ENCODE assay signal across 7 mouse cellular contexts in the genomic region with DNA sequence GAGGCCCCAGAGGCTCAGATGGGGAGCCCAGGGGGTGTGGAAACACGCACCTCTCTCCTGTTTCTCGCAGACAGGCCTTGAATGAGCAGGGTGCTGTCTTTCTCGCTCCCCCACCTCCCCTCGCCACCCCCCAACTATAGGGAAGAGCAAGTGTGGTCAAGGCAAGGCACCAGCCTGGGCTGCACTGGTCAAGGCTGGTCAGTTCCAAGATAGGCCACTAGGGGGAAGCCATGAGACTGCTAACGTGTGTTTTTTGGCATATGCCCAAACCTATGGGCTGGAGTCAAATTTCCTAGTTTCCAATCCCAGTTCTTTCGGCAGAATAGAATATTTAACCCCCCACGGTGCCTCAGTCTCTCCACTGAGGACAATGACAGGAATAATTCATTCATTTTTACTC. TPM values are rescaled to one million over a fixed set of nuclear protein-coding genes. Genes with fewer than 3 reads are reported as not detected.
DNase-seq lines count a peak whose midpoint lies in the region; ATAC-seq lines count a peak whose summit lies in the region.

No protein-coding gene starts in this region.

- intact Hi-C loops in left cerebral cortex, postnatal 10 days (cut with DNase I), result no loop called here

- H3K27ac ChIP-seq in intestine, embryonic 15.5 days, result no peak overlapping the region
- H3K27ac ChIP-seq in midbrain, embryonic 12.5 days (replicated peaks), result no peak overlapping the region

- 8% methylated on average over 7 of the region's 7 CpGs for WGBS in intestine, embryonic 15.5 days
- 4% methylated on average over 7 of the region's 7 CpGs for WGBS in midbrain, embryonic 12.5 days

- peak; percentile 47 for ATAC-seq in intestine, embryonic 15.5 days
- ATAC-seq in midbrain, embryonic 12.5 days (ENCODE audit: low FRiP score, low read depth), result peak; percentile 41; the same call in 1 of the 2 replicates

- H3K9me3 ChIP-seq in intestine, embryonic 15.5 days, result no peaks in the 10 kb centered on the region
- H3K9me3 ChIP-seq in midbrain, embryonic 12.5 days, result no peaks in the 10 kb centered on the region

- H3K4me2 ChIP-seq in intestine, embryonic 15.5 days (replicated peaks), result no peak overlapping the region
- no peak overlapping the region for H3K4me2 ChIP-seq in midbrain, embryonic 12.5 days (replicated peaks)

- no peak overlapping the region for H3K4me3 ChIP-seq in intestine, embryonic 15.5 days (replicated peaks)
- H3K4me3 ChIP-seq in midbrain, embryonic 12.5 days, result no peak overlapping the region

- no peaks in the 10 kb centered on the region for H3K36me3 ChIP-seq in intestine, embryonic 15.5 days
- H3K36me3 ChIP-seq in midbrain, embryonic 12.5 days, result no peaks in the 10 kb centered on the region

- no peaks in the 10 kb centered on the region for H3K27me3 ChIP-seq in intestine, embryonic 15.5 days (replicated peaks)
- H3K27me3 ChIP-seq in midbrain, embryonic 12.5 days, result no peaks in the 10 kb centered on the region

- peak; percentile 14 for DNase-seq in T-cell, adult 2 months (ENCODE audit: low spot score)
- peak; percentile 29 for DNase-seq in c-Kit-positive CD71-positive TER-119-positive erythroid progenitor cells, embryonic 14.5 days (ENCODE audit: low spot score)
- peak; percentile 11 to 45 for DNase-seq in frontal cortex, postnatal 10 days (ENCODE audit: low spot score in 2 of 2)
- DNase-seq in left cerebral cortex, postnatal 10 days (ENCODE audit: extremely low spot score in 1 of 2, low spot score in 2 of 2), result peak; percentile 36 to 75
- DNase-seq in spleen, postnatal 10 days (ENCODE audit: low spot score in 2 of 2), result peak; percentile 48 to 76

- no peaks in the 10 kb centered on the region for H3K4me1 ChIP-seq in intestine, embryonic 15.5 days (replicated peaks)
- H3K4me1 ChIP-seq in midbrain, embryonic 12.5 days, result no peaks in the 10 kb centered on the region

- no peak overlapping the region for H3K9ac ChIP-seq in intestine, embryonic 15.5 days
- no peak overlapping the region for H3K9ac ChIP-seq in midbrain, embryonic 12.5 days (replicated peaks)

RNA-seq across cellular contexts. Expression of gene Bpifa2, which starts 12.3 kb away (rescaled TPM):
- not detected in 2 replicates for polyA plus RNA-seq in intestine, embryonic 15.5 days (2015; fragmentation: Nextera tagmentation; extraction: Ambion mirVana)
- total RNA-seq in left cerebral cortex, postnatal 10 days (2021), result not detected
- not detected in 2 replicates for polyA plus RNA-seq in midbrain, embryonic 12.5 days (2016; fragmentation: Nextera tagmentation; extraction: Ambion mirVana)

RNA-seq across cellular contexts. Expression of gene Bpifa6, which starts 21.0 kb away (rescaled TPM):
- polyA plus RNA-seq in intestine, embryonic 15.5 days (2015; fragmentation: Nextera tagmentation; extraction: Ambion mirVana), result not detected in 2 replicates
- not detected for total RNA-seq in left cerebral cortex, postnatal 10 days (2021)
- polyA plus RNA-seq in midbrain, embryonic 12.5 days (2016; fragmentation: Nextera tagmentation; extraction: Ambion mirVana), result not detected in 2 replicates

RNA-seq across cellular contexts. Expression of gene Bpifb4, which starts 57.8 kb away (rescaled TPM):
- not detected in 2 replicates for polyA plus RNA-seq in intestine, embryonic 15.5 days (2015; fragmentation: Nextera tagmentation; extraction: Ambion mirVana)
- not detected for total RNA-seq in left cerebral cortex, postnatal 10 days (2021)
- polyA plus RNA-seq in midbrain, embryonic 12.5 days (2016; fragmentation: Nextera tagmentation; extraction: Ambion mirVana), result not detected in 2 replicates
